Mouse (Mus musculus) kidney, embryonic 16.5 days (tissue): ENCODE measurements around the gene Cnbp. TPM values are rescaled to one million over a fixed set of nuclear protein-coding genes. Genes with fewer than 3 reads are reported as not detected.

Experiments used
- ATAC-seq: fragments of 200-750 bp; cut with Nextera tagmentation; 2 replicates; pipeline ENCODE4 v1.8.0; 2017; ENCODE audit warnings: moderate TSS enrichment; ENCODE audit not compliant: low FRiP score, low TSS enrichment
- H3K27ac ChIP-seq: fragments of 300-500 bp; sonication (generic); 2 replicates; pipeline ENCODE4 v1.5.1; 2014; ENCODE audit warnings: low read length
- H3K27me3 ChIP-seq: fragments of 300-500 bp; sonication (generic); 2 replicates; pipeline ENCODE4 v1.6.1; 2014; ENCODE audit warnings: low read length, control low read depth, mixed read lengths; ENCODE audit not compliant: insufficient read depth
- H3K36me3 ChIP-seq: fragments of 300-500 bp; sonication (generic); 2 replicates; pipeline ENCODE4 v1.6.1; 2014; ENCODE audit warnings: low read length, control low read depth, mixed read lengths; ENCODE audit not compliant: insufficient read depth
- H3K4me1 ChIP-seq: fragments of 300-500 bp; sonication (generic); 2 replicates; pipeline ENCODE4 v1.6.1; 2014; ENCODE audit warnings: low read length, control low read depth, mixed read lengths; ENCODE audit not compliant: insufficient read depth
- H3K4me2 ChIP-seq: fragments of 300-500 bp; sonication (generic); replicated peaks from 2 replicates; pipeline ENCODE4 v1.6.1; 2014; ENCODE audit warnings: low read depth, low read length
- H3K4me3 ChIP-seq: fragments of 300-500 bp; sonication (generic); 2 replicates; pipeline ENCODE4 v1.5.1; 2014; ENCODE audit warnings: mild to moderate bottlenecking, low read length
- H3K9ac ChIP-seq: fragments of 300-500 bp; sonication (generic); replicated peaks from 2 replicates; pipeline ENCODE4 v1.6.1; 2014; ENCODE audit warnings: low read length
- H3K9me3 ChIP-seq: fragments of 300-500 bp; sonication (generic); 2 replicates; pipeline ENCODE4 v1.6.1; 2016; ENCODE audit warnings: low read length, control low read depth
- WGBS: fragments of 180-500 bp; shearing (Covaris S2); extraction: QIAGEN DNeasy Blood & Tissue Kit; methylation state at CpG from one replicate; pipeline ENCODE4 v1.1.7; 2014; 5-methylcytosine and 5-hydroxymethylcytosine counted together
- polyA plus RNA-seq: library from polyadenylated mRNA; unstranded; fragments of >200 nt; fragmentation: Nextera tagmentation; extraction: Ambion mirVana; gene quantifications from 2 replicates; pipeline ENCODE4 v1.2.1, GENCODE M21; 2015

Gene Cnbp
- 1,037 and 1,064 TPM in 2 replicates for polyA plus RNA-seq

DNA sequence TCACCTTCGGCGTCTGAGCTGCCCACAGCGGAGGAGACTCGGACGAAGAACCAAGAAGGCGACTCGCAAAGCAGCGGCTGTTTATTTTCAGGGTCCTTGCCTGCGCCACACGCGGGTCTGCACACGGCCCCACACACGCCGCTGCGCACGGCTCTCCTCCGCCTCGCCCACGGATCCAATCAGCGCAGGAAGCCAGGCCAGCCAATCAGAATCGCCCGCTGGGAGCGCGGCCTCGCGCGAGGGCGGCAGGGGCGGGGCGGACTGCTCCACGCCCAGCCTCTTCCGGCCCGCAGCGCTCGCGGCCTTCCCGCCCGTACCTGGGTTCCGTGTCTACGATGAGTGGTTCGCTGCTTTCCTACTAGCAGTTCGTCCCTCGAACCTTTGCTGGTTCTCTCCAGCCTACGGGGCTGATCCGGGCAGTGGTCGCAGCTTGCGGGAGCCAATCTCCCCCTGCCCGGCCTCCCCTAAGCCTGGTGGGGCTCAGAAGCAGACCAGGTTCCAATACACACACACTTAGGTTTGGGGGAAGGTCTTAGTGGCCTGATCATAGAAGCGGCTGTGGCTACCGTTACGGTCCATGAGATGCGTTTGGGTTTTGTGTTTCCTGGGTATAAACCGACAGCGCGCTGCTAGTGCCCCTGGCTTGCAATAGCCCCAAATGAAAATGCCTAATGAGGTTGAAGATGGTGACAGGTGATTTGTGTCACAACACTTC lies at the start of gene Cnbp:
TSS of gene Cnbp (minus strand) at position 207 of the 715 bp plus-strand sequence.
- no peaks in the 10 kb centered on the region for H3K9me3 ChIP-seq
- no peaks in the 10 kb centered on the region for H3K27me3 ChIP-seq
- under 1% methylated on average over 55 of the region's 55 CpGs for WGBS
- peaks cover 26% of the 10 kb centered on the region for H3K4me1 ChIP-seq
- peak; percentile 98 for ATAC-seq
- peak within 1 kb of the TSS; percentile 89 for H3K4me2 ChIP-seq
- H3K4me3 ChIP-seq = peak within 1 kb of the TSS; percentile 92
- peaks cover 4% of the 10 kb centered on the region; the same call in 1 of the 2 replicates for H3K36me3 ChIP-seq
- H3K27ac ChIP-seq = peak within 1 kb of the TSS; percentile 95
- peak within 1 kb of the TSS; percentile 98 for H3K9ac ChIP-seq

DNA sequence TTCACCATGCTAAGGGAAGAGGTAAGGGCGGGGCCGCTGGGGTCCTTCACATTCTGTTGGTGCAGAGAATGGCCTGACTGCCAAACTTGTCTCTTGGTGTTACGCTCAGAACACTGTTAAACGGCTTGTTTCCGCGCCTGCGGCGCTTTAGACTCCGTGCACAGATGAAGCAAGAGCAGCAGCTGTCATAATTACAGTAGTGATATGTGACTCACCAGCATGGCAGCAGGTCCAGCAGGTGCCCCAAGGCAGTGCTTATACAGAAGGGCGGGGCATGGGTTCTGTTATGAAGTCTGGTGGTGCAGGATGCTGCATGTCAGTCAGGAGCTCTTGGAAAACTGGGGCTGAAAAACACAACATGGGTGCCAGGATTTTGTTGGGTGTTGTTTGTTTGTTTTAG lies 47.1 kb upstream of the Cnbp start:
- 95% methylated on average over 10 of the region's 10 CpGs for WGBS
- Histone ChIP-seq H3K9ac (no peak overlapping the region), H3K36me3 (peaks cover 88% of the 10 kb centered on the region), H3K27ac (no peak overlapping the region), H3K4me2 (no peak overlapping the region), H3K4me3 (no peak overlapping the region), H3K4me1 (no peaks in the 10 kb centered on the region), H3K9me3 (no peaks in the 10 kb centered on the region), H3K27me3 (no peaks in the 10 kb centered on the region)
- no peak for ATAC-seq

- no peak overlapping the region for H3K9ac ChIP-seq
- H3K36me3 ChIP-seq = peaks cover 92% of the 10 kb centered on the region
- no peak overlapping the region for H3K4me2 ChIP-seq
- 88% methylated on average over 7 of the region's 7 CpGs for WGBS
- peaks cover 1% of the 10 kb centered on the region; the same call in 1 of the 2 replicates for H3K4me1 ChIP-seq
- H3K27ac ChIP-seq = no peak overlapping the region
- H3K4me3 ChIP-seq = no peak overlapping the region
- H3K27me3 ChIP-seq = no peaks in the 10 kb centered on the region
- no peaks in the 10 kb centered on the region for H3K9me3 ChIP-seq
- ATAC-seq = no peak
Measured at GRCm38 (mm10) chr6:87893931-87894330, 43.0 kb upstream of the Cnbp start.

DNA sequence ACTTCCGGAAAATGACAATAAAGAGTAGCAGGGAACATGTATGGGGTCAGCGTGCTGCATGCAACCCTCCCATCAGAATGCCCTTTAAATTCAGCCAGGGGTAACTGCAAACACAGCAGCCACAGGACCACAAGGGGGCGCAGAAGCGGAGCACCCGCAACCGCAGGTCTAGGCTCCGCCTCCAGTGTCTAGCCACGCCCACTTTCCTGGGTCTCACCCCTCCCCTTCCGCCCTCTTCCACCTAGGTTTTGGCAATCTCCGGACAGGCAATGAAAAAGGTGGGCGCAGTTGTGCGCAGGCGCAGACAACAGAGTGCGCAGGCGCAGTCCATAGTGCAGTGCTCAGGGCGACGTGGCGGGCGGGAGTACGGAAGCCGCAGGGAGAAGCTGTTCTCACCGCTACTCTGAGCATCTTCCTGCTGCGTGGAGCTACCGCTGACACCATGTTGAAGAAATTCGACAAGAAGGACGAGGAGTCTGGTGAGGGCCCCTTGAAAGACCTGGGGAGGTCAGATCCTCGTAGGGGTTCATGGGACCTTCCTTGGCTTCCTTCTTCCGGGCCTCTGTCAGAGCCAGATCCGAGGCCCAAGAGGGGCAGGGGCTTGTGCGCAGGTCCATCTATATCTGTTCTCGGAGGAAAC lies 36.8 kb upstream of the Cnbp start, which contains the start of gene Copg1:
TSS of gene Copg1 (plus strand) at position 221 of the 640 bp plus-strand sequence.
- Histone ChIP-seq H3K27ac (peak within 1 kb of the TSS; percentile 82), H3K27me3 (no peaks in the 10 kb centered on the region), H3K4me2 (peak within 1 kb of the TSS; percentile 85), H3K9ac (peak within 1 kb of the TSS; percentile 94), H3K4me3 (peak within 1 kb of the TSS; percentile 97), H3K4me1 (peaks cover 9% of the 10 kb centered on the region; the same call in 1 of the 2 replicates), H3K9me3 (no peaks in the 10 kb centered on the region), H3K36me3 (peaks cover 34% of the 10 kb centered on the region)
- WGBS = under 1% methylated on average over 31 of the region's 31 CpGs
- ATAC-seq = peak; percentile 98

DNA sequence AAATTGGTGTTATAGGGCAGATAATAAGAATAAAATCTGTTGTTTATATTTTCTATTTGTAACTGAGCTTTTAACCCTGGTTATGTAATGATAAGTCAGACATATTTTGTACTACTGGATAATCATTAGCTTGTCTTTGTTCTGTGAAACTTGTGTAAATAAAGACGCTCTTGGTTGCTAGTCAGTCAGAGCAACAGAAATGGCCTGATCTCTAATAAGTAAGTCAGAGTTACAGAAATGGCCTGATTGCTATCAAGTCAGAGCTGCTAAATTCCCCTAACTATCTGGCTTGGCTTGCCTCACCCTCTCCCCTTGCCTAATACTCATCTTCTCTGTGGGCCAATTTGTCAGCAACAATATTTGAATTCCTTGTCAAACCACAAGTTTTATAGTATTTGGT lies 35.8 kb upstream of the Cnbp start:
- H3K4me3 ChIP-seq = no peak overlapping the region
- no peaks in the 10 kb centered on the region for H3K27me3 ChIP-seq
- no peak overlapping the region for H3K27ac ChIP-seq
- no peaks in the 10 kb centered on the region for H3K9me3 ChIP-seq
- H3K36me3 ChIP-seq = peaks cover 24% of the 10 kb centered on the region
- no peak overlapping the region for H3K4me2 ChIP-seq
- H3K9ac ChIP-seq = no peak overlapping the region
- ATAC-seq = no peak
- 86% methylated on average over 1 of the region's 1 CpGs for WGBS
- peaks cover 9% of the 10 kb centered on the region; the same call in 1 of the 2 replicates for H3K4me1 ChIP-seq

DNA sequence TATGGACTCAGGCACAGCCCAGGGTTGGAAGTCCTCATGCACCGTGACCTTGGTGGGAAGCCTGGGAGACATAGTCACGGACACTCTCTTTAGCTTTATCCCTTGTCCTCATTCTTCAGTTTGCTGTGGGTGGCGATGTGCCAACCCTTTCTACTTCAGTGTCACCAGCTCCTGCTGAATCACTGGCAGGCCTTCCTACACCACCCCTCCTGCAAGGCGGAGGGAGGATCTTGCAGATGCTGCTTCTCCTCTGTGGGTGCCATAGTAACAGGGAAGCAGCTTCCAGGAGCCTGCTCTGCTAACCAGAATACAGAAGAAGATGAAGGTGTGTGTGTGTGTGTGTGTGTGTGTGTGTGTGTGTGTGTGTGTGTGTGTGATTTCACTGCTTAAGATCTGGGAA lies 31.9 kb upstream of the Cnbp start:
- H3K4me3 ChIP-seq = no peak overlapping the region

GRCm38 (mm10) chr6:87882221-87882620 lies 31.3 kb upstream of the Cnbp start:
- Histone ChIP-seq H3K4me2 (no peak overlapping the region), H3K36me3 (no peaks in the 10 kb centered on the region), H3K9ac (no peak overlapping the region), H3K9me3 (no peaks in the 10 kb centered on the region), H3K27ac (no peak overlapping the region), H3K4me1 (no peaks in the 10 kb centered on the region), H3K4me3 (no peak overlapping the region), H3K27me3 (no peaks in the 10 kb centered on the region)
- no peak for ATAC-seq
- WGBS = 76% methylated on average over 3 of the region's 3 CpGs

More for the DNA sequence above, 31.9 kb upstream of the Cnbp start:
- no peak for ATAC-seq
- Histone ChIP-seq H3K9ac (no peak overlapping the region), H3K27ac (no peak overlapping the region), H3K27me3 (no peaks in the 10 kb centered on the region), H3K4me2 (no peak overlapping the region), H3K4me1 (no peaks in the 10 kb centered on the region), H3K9me3 (no peaks in the 10 kb centered on the region), H3K36me3 (no peaks in the 10 kb centered on the region)
- WGBS = 65% methylated on average over 4 of the region's 4 CpGs

DNA sequence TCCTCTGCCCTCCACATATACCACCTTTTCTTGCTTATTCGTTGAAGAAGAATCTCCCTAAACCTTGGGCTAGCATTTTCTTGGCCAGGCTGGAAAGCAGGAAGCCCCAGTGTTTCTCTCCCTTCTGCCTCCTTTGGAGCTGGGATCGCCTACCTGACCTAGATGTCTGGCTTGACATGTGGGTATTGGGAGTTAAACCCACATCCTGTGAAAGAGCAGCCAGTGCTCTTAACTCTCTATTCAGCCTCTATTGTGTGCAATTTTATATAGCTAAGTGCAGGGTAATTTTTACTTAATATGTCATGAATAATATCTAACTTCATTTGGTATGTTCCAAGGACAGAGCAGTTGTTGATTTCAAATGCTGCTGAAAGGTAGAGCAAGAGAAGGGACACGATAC lies 28.7 kb upstream of the Cnbp start:
- Histone ChIP-seq H3K27me3 (no peaks in the 10 kb centered on the region), H3K27ac (no peak overlapping the region), H3K4me1 (no peaks in the 10 kb centered on the region), H3K9ac (no peak overlapping the region), H3K9me3 (no peaks in the 10 kb centered on the region), H3K4me3 (no peak overlapping the region), H3K4me2 (no peak overlapping the region), H3K36me3 (no peaks in the 10 kb centered on the region)
- ATAC-seq = no peak
- 79% methylated on average over 3 of the region's 3 CpGs for WGBS

- Histone ChIP-seq H3K27me3 (no peaks in the 10 kb centered on the region), H3K36me3 (no peaks in the 10 kb centered on the region), H3K9ac (no peak overlapping the region), H3K9me3 (no peaks in the 10 kb centered on the region), H3K4me2 (no peak overlapping the region), H3K4me3 (no peak overlapping the region), H3K27ac (no peak overlapping the region), H3K4me1 (no peaks in the 10 kb centered on the region)
- 28% methylated on average over 4 of the region's 4 CpGs for WGBS
- ATAC-seq = no peak
Measured at GRCm38 (mm10) chr6:87879010-87879409, 28.1 kb upstream of the Cnbp start.
